Mouse (Mus musculus) intestine, embryonic 15.5 days (tissue): Measurements from ENCODE around the gene Acot4. TPM values are rescaled to one million over a fixed set of nuclear protein-coding genes. Genes with fewer than 3 reads are reported as not detected.
"Not testable (repeated sequence)": the region's sequence is repeated elsewhere in the genome, so short reads cannot be mapped to it uniquely, and the experiment has no call there.

Experiments
- ATAC-seq: fragments of 200-750 bp; cut with Nextera tagmentation; 2 replicates; pipeline ENCODE4 v1.8.0; 2017; ENCODE audit warnings: moderate TSS enrichment, moderate library complexity
- H3K27ac ChIP-seq: fragments of 300-500 bp; sonication (generic); 2 replicates; pipeline ENCODE4 v1.5.1; 2015; ENCODE audit warnings: mild to moderate bottlenecking, inconsistent platforms
- H3K27me3 ChIP-seq: fragments of 300-500 bp; sonication (generic); replicated peaks from 2 replicates; pipeline ENCODE4 v1.6.1; 2015; ENCODE audit warnings: inconsistent platforms
- H3K36me3 ChIP-seq: fragments of 300-500 bp; sonication (generic); 2 replicates; pipeline ENCODE4 v1.6.1; 2015; ENCODE audit warnings: inconsistent platforms
- H3K4me1 ChIP-seq: fragments of 300-500 bp; sonication (generic); replicated peaks from 2 replicates; pipeline ENCODE4 v1.6.1; 2015; ENCODE audit warnings: inconsistent platforms
- H3K4me2 ChIP-seq: fragments of 300-500 bp; sonication (generic); replicated peaks from 2 replicates; pipeline ENCODE4 v1.6.1; 2015; ENCODE audit warnings: mild to moderate bottlenecking, inconsistent platforms
- H3K4me3 ChIP-seq: fragments of 300-500 bp; sonication (generic); replicated peaks from 2 replicates; pipeline ENCODE4 v1.5.1; 2015; ENCODE audit warnings: inconsistent platforms
- H3K9ac ChIP-seq: fragments of 300-500 bp; sonication (generic); 2 replicates; pipeline ENCODE4 v1.6.1; 2015; ENCODE audit warnings: inconsistent platforms
- H3K9me3 ChIP-seq: fragments of 300-500 bp; sonication (generic); 2 replicates; pipeline ENCODE4 v1.6.1; 2016; ENCODE audit warnings: inconsistent platforms
- WGBS: fragments of 180-500 bp; shearing (Covaris S2); methylation state at CpG from one replicate; pipeline ENCODE4 v1.1.7; 2015; 5-methylcytosine and 5-hydroxymethylcytosine counted together
- polyA plus RNA-seq: library from polyadenylated mRNA; unstranded; fragments of >200 nt; fragmentation: Nextera tagmentation; extraction: Ambion mirVana; gene quantifications from 2 replicates; pipeline ENCODE4 v1.2.1, GENCODE M21; 2015

Gene Acot4
- polyA plus RNA-seq, 1 experiment from 2014 or later = 8.2 TPM

DNA sequence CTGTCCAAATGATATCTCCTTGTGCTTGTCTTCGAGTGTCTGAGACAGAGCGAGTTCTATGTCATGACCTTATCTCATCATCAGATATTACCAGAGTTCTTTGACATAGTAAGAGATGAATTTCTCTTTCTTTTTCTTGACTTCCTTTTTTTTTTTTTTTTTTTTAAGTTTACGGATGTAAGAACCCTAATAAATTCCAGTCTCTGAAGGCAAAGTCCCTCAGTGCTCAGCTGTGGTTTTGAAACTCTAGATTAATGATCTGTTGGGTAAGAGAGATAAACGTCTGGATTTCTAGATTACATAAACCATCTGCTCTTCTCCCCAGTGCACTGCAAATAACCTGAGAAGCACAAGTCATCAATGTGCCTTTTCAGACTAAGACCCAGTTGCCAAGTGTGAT is 4.1 kb upstream of the Acot4 start:
- no peaks in the 10 kb centered on the region for H3K27me3 ChIP-seq
- ATAC-seq = no peak
- no peaks in the 10 kb centered on the region for H3K36me3 ChIP-seq
- no peak overlapping the region for H3K4me2 ChIP-seq
- no peak overlapping the region for H3K9ac ChIP-seq
- 22% methylated on average over 4 of the region's 4 CpGs for WGBS
- no peak overlapping the region for H3K27ac ChIP-seq
- no peak overlapping the region for H3K4me3 ChIP-seq
- peaks cover 4% of the 10 kb centered on the region; the same call in 1 of the 2 replicates for H3K4me1 ChIP-seq
- H3K9me3 ChIP-seq = no peaks in the 10 kb centered on the region

DNA sequence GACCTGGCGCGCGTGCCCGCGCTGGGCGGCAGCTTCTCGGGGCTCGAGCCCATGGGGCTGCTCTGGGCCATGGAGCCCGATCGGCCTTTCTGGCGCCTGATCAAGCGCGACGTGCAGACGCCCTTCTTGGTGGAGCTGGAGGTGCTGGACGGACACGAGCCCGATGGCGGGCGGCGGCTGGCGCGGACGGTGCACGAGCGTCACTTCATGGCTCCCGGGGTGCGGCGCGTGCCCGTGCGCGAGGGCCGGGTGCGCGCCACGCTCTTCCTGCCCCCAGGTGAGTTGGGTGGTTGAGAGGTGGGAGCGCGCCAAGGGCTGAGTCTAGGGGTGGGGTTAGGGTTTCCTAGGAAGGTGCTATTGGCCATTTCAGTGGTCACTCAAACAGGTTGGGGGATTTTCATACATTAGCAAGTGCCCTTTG is 522 bp downstream of the Acot4 start, which contains the start of gene Gm49366:
Gm49366 (plus strand) TSS at position 245 of the 421 bp plus-strand sequence.
- not testable (repeated sequence) for H3K9me3 ChIP-seq, H3K27me3 ChIP-seq, H3K4me1 ChIP-seq, H3K36me3 ChIP-seq
- ATAC-seq = peak; percentile 78
- H3K9ac ChIP-seq = peak within 1 kb of the TSS; percentile 48
- WGBS = 2% methylated on average over 39 of the region's 39 CpGs
- H3K4me3 ChIP-seq = peak within 1 kb of the TSS; percentile 48
- peak within 1 kb of the TSS; percentile 7 for H3K27ac ChIP-seq
- peak within 1 kb of the TSS; percentile 70 for H3K4me2 ChIP-seq

- Histone ChIP-seq H3K9ac (no peak overlapping the region), H3K27ac (no peak overlapping the region), H3K9me3 (no peaks in the 10 kb centered on the region), H3K27me3 (no peaks in the 10 kb centered on the region), H3K4me2 (no peak overlapping the region), H3K4me3 (no peak overlapping the region), H3K4me1 (peaks cover 4% of the 10 kb centered on the region; the same call in 1 of the 2 replicates), H3K36me3 (no peaks in the 10 kb centered on the region)
- 49% methylated on average over 5 of the region's 5 CpGs for whole genome bisulfite sequencing
- ATAC-seq = peak; percentile 42; the same call in 1 of the 2 replicates
Measured at GRCm38 (mm10) chr12:84042248-84042647, 4.1 kb downstream of the Acot4 start.

DNA sequence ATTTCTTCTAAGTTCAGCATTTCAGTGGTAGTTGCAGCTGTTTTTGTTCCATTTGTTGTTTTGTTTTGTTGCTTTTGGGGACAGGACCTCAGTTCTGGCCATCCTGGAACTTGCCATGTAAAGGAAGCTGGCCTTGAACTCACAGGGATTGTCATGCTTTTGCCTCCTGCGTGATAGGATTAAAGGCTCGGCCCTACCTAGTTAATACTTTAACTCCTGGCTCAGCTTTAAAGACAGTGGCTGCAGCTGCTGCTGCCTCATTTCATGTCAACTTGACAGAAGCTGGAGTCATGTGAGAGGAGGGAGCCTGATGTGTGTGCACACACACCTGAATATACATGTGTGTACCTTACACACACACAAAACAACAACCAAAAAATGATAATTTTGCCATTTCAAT is 5.9 kb downstream of the Acot4 start:
- H3K27me3 ChIP-seq = no peaks in the 10 kb centered on the region
- H3K4me2 ChIP-seq = no peak overlapping the region
- H3K36me3 ChIP-seq = no peaks in the 10 kb centered on the region
- no peak overlapping the region for H3K4me3 ChIP-seq
- H3K27ac ChIP-seq = no peak overlapping the region
- no peak for ATAC-seq
- H3K4me1 ChIP-seq = no peaks in the 10 kb centered on the region
- H3K9me3 ChIP-seq = no peaks in the 10 kb centered on the region
- WGBS = 60% methylated on average over 2 of the region's 2 CpGs
- no peak overlapping the region for H3K9ac ChIP-seq

GRCm38 (mm10) chr12:84046906-84047305 is 8.7 kb downstream of the Acot4 start:
- Histone ChIP-seq H3K27ac (no peak overlapping the region), H3K27me3 (no peaks in the 10 kb centered on the region), H3K4me3 (no peak overlapping the region), H3K9me3 (no peaks in the 10 kb centered on the region), H3K9ac (no peak overlapping the region), H3K4me2 (no peak overlapping the region), H3K4me1 (no peaks in the 10 kb centered on the region), H3K36me3 (no peaks in the 10 kb centered on the region)
- ATAC-seq = no peak
- 87% methylated on average over 1 of the region's 1 CpGs for WGBS

GRCm38 (mm10) chr12:84050744-84051143 is 12.6 kb downstream of the Acot4 start:
- WGBS = 81% methylated on average over 5 of the region's 5 CpGs
- H3K27me3 ChIP-seq, H3K36me3 ChIP-seq, H3K4me3 ChIP-seq, H3K9me3 ChIP-seq, H3K4me1 ChIP-seq, H3K9ac ChIP-seq, ATAC-seq, H3K4me2 ChIP-seq, H3K27ac ChIP-seq: not testable (repeated sequence)

- H3K9me3 ChIP-seq = no peaks in the 10 kb centered on the region
- peak within 1 kb of the TSS; percentile 44; the same call in 1 of the 2 replicates for H3K4me3 ChIP-seq
- H3K27ac ChIP-seq = no peak within 1 kb of the TSS
- 62% methylated on average over 5 of the region's 5 CpGs for WGBS
- H3K36me3 ChIP-seq = no peaks in the 10 kb centered on the region
- peak within 1 kb of the TSS; percentile 91 for H3K4me2 ChIP-seq
- ATAC-seq = no peak
- H3K27me3 ChIP-seq = 0 out of 2 replicates have a peak, but pooled peaks cover 4% of the 10 kb centered on the region
- peaks cover 4% of the 10 kb centered on the region; the same call in 1 of the 2 replicates for H3K4me1 ChIP-seq
- H3K9ac ChIP-seq = no peak within 1 kb of the TSS
Measured at GRCm38 (mm10) chr12:84051937-84052474, 13.8 kb downstream of the Acot4 start, which contains the start of gene Acot3. Acot3 (plus strand) TSS chr12:84052144.

DNA sequence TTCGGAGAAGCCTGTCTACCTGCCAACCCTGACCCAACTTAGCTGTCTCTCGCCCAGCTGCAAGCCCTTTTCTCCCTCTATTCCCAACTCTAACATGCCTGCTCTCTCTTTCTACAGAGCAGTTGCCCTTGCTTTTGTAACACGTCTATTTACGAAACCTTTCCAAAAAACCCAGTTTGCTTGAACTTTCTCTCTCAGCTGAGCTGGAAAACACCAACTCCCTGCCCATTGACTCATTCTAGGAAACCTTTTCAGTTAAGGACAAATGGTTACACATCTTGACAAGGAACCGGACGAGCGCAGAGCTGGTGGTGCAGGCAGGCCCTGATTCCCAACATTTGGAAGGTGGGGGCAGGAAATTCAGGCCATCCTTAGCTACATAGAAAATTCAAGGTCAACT is 14.4 kb downstream of the Acot4 start:
- no peak overlapping the region for H3K9ac ChIP-seq
- H3K27me3 ChIP-seq = 0 out of 2 replicates have a peak, but pooled peaks cover 4% of the 10 kb centered on the region
- no peaks in the 10 kb centered on the region for H3K9me3 ChIP-seq
- H3K4me3 ChIP-seq = no peak overlapping the region
- H3K36me3 ChIP-seq = no peaks in the 10 kb centered on the region
- no peak overlapping the region for H3K27ac ChIP-seq
- no peak for ATAC-seq
- peaks cover 4% of the 10 kb centered on the region; the same call in 1 of the 2 replicates for H3K4me1 ChIP-seq
- H3K4me2 ChIP-seq = no peak overlapping the region
- 90% methylated on average over 7 of the region's 7 CpGs for WGBS

- 11% methylated on average over 16 of the region's 16 CpGs for WGBS
- ATAC-seq = peak; percentile 63; the same call in 1 of the 2 replicates
- Histone ChIP-seq H3K36me3 (no peaks in the 10 kb centered on the region), H3K4me3 (peak overlapping the region; percentile 44), H3K9ac (peak overlapping the region; percentile 55), H3K4me1 (peaks cover 4% of the 10 kb centered on the region; the same call in 1 of the 2 replicates), H3K27me3 (0 out of 2 replicates have a peak, but pooled peaks cover 4% of the 10 kb centered on the region), H3K9me3 (no peaks in the 10 kb centered on the region), H3K4me2 (peak overlapping the region; percentile 91), H3K27ac (no peak overlapping the region)
Measured at GRCm38 (mm10) chr12:84053173-84053572, 15.0 kb downstream of the Acot4 start.

GRCm38 (mm10) chr12:84053679-84054391 is 15.7 kb downstream of the Acot4 start:
- peaks cover 4% of the 10 kb centered on the region; the same call in 1 of the 2 replicates for H3K4me1 ChIP-seq
- ATAC-seq = peak; percentile 64; the same call in 1 of the 2 replicates
- H3K36me3 ChIP-seq = no peaks in the 10 kb centered on the region
- peak overlapping the region; percentile 91 for H3K4me2 ChIP-seq
- 0 out of 2 replicates have a peak, but pooled peaks cover 4% of the 10 kb centered on the region for H3K27me3 ChIP-seq
- H3K27ac ChIP-seq = no peak overlapping the region
- H3K9ac ChIP-seq = peak overlapping the region; percentile 55
- peak overlapping the region; percentile 44 for H3K4me3 ChIP-seq
- WGBS = 3% methylated on average over 41 of the region's 46 CpGs
- no peaks in the 10 kb centered on the region for H3K9me3 ChIP-seq

DNA sequence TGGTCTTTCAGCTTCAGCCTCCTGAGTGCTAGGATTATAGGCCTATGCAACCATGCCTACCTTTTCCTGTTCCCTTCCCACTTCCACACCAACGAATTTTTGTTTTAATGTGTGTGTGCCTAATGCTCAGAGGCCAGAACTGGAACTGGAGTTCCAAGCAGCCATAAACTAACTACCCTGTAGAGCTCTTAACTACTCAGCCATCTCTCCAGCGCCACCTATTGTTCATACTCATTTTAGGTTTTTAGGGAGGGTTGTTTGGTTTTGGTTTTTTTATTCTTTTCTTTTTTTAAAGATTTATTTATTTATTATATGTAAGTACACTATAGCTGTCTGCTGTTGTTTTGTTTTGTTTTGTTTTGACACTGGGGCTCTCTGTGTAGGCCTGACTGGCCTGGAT is 22.8 kb downstream of the Acot4 start:
- no peaks in the 10 kb centered on the region for H3K4me1 ChIP-seq
- no peak overlapping the region for H3K27ac ChIP-seq
- no peaks in the 10 kb centered on the region for H3K9me3 ChIP-seq
- no peak for ATAC-seq
- H3K4me2 ChIP-seq = no peak overlapping the region
- 0 out of 2 replicates have a peak, but pooled peaks cover 3% of the 10 kb centered on the region for H3K27me3 ChIP-seq
- H3K9ac ChIP-seq = no peak overlapping the region
- no peaks in the 10 kb centered on the region for H3K36me3 ChIP-seq
- H3K4me3 ChIP-seq = no peak overlapping the region
- 35% methylated on average over 2 of the region's 2 CpGs for WGBS

DNA sequence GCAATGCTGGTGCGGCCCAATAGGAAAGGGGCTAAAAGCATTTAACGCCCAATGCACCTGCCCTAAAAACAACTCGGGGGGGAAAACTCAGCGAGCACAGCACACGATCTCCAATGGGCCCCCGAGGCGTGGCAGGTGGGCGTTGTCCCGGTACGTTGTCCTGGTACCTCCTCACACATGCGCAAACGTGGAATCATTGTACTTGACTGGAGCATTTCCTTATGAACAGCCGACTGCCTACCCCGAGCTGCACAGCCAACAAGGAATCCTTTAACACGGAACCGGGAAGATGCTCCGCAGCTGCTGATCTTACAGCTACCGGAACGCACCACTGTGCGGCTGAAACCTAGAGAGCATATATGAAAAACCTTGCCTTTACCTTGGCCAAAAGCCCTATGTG is 24.2 kb downstream of the Acot4 start:
- no peak overlapping the region for H3K27ac ChIP-seq
- H3K9me3 ChIP-seq = no peaks in the 10 kb centered on the region
- no peak overlapping the region for H3K4me2 ChIP-seq
- H3K36me3 ChIP-seq = no peaks in the 10 kb centered on the region
- 0 out of 2 replicates have a peak, but pooled peaks cover 3% of the 10 kb centered on the region for H3K27me3 ChIP-seq
- no peak for ATAC-seq
- H3K4me3 ChIP-seq = no peak overlapping the region
- H3K4me1 ChIP-seq = no peaks in the 10 kb centered on the region
- WGBS = 92% methylated on average over 20 of the region's 20 CpGs
- no peak overlapping the region for H3K9ac ChIP-seq
